Mouse (Mus musculus) midbrain, embryonic 11.5 days (tissue): ENCODE measurements at regions not wholly inside any gene's neighbourhood (a gene's known extent, or its start where the extent isn't known, plus 50 kb on each side); places are given as distances from the start of the nearest gene placed in this dataset.

Source experiments
- ATAC-seq: fragments of 200-750 bp; cut with Nextera tagmentation; 2 replicates; pipeline ENCODE4 v1.8.0; 2017; ENCODE audit warnings: moderate TSS enrichment, moderate library complexity; ENCODE audit not compliant: low FRiP score
- DNase-seq: peaks from one replicate; pipeline ENCODE4 v3.0.0; 2015; ENCODE audit warnings: low spot score; ENCODE audit errors: missing footprints
- H3K27ac ChIP-seq: fragments of 300-500 bp; sonication (generic); 2 replicates; pipeline ENCODE4 v1.5.1; 2014; ENCODE audit warnings: low read depth, low read length
- H3K27me3 ChIP-seq: fragments of 300-500 bp; sonication (generic); 2 replicates; pipeline ENCODE4 v1.6.1; 2014; ENCODE audit warnings: mild to moderate bottlenecking, low read length, moderate library complexity, mixed read lengths; ENCODE audit not compliant: control insufficient read depth, insufficient read depth
- H3K36me3 ChIP-seq: fragments of 300-500 bp; sonication (generic); 2 replicates; pipeline ENCODE4 v1.6.1; 2014; ENCODE audit warnings: mild to moderate bottlenecking, low read length, moderate library complexity, mixed read lengths; ENCODE audit not compliant: control insufficient read depth, insufficient read depth
- H3K4me1 ChIP-seq: fragments of 300-500 bp; sonication (generic); 2 replicates; pipeline ENCODE4 v1.6.1; 2014; ENCODE audit warnings: low read length; ENCODE audit not compliant: control insufficient read depth, insufficient read depth
- H3K4me2 ChIP-seq: fragments of 300-500 bp; sonication (generic); 2 replicates; pipeline ENCODE4 v1.6.1; 2014; ENCODE audit warnings: mild to moderate bottlenecking, moderate library complexity
- H3K4me3 ChIP-seq: fragments of 300-500 bp; sonication (generic); 2 replicates; pipeline ENCODE4 v1.5.1; 2014; ENCODE audit warnings: low read depth, low read length
- H3K9ac ChIP-seq: fragments of 300-500 bp; sonication (generic); 2 replicates; pipeline ENCODE4 v1.6.1; 2014; ENCODE audit warnings: low read length
- H3K9me3 ChIP-seq: fragments of 300-500 bp; sonication (generic); 2 replicates; pipeline ENCODE4 v1.6.1; 2016; ENCODE audit warnings: low read length; ENCODE audit not compliant: control insufficient read depth
- WGBS: fragments of 180-500 bp; shearing (Covaris S2); extraction: QIAGEN DNeasy Blood & Tissue Kit; methylation state at CpG from one replicate; pipeline ENCODE4 v1.1.7; 2014; 5-methylcytosine and 5-hydroxymethylcytosine counted together

DNA sequence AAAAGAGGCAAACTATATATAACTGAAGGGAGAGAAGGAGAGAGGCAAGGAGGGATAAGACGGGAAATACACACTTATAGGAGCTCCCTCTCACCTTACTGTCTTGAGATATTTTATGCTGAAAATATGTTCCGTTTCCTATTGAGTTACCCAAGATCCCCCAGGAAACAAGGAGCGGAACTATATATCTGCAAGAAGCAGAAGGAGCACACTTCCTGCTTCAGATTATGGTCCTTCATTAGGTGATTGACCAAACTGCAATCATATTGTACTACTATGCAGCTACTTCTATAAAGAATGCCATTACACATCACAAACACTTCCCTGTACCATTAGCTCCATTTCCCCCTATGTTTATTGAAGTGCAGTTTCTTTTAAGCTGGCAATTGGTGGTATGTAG lies 304.9 kb upstream of the Gm21798 start:
- ATAC-seq, result no peak
- WGBS, result 90% methylated on average over 3 of the region's 3 CpGs
- H3K36me3 ChIP-seq, result no peaks in the 10 kb centered on the region

DNA sequence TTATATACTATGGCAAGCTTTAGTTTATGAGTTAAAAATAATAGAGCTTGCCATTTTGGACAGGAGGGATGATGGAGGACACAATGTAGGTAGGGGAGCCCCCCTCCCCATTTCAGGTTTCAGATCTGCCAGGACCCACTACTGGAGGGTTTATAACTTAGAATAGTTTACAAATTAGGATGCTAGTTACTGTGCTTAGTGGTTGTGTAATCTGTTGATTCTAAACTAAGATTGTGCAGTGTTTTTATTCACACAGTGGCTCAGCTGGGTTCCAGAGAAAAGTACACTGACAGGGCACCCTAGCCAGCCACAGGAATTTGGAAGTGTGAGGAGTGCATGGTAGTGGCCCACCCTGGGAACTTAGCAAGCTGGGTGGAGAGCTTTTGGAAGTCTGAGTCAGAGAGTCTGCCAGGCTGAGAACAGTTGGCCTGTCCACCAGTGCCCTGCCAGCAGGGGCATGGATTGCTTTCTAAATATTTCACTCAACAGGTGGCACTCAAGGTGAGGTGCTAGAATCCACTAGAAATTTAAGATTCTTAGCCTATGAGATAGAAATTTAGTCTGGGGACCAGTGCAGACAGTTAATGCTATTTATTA lies 303.9 kb upstream of the Gm21798 start:
- no peaks in the 10 kb centered on the region for H3K27me3 ChIP-seq
- no peak overlapping the region for H3K4me3 ChIP-seq
- H3K4me2 ChIP-seq, result no peak overlapping the region
- DNase-seq, result no peak
- H3K4me1 ChIP-seq, result no peaks in the 10 kb centered on the region
- ATAC-seq, result no peak
- no peaks in the 10 kb centered on the region for H3K9me3 ChIP-seq
- no peak overlapping the region for H3K27ac ChIP-seq
- H3K9ac ChIP-seq, result no peak overlapping the region
- H3K36me3 ChIP-seq, result no peaks in the 10 kb centered on the region

More for the DNA sequence above, 304.9 kb upstream of the Gm21798 start:
- H3K9ac ChIP-seq, result no peak overlapping the region
- H3K4me1 ChIP-seq, result no peaks in the 10 kb centered on the region
- H3K27ac ChIP-seq, result no peak overlapping the region
- no peak overlapping the region for H3K4me2 ChIP-seq
- H3K9me3 ChIP-seq, result no peaks in the 10 kb centered on the region
- no peak overlapping the region for H3K4me3 ChIP-seq
- no peaks in the 10 kb centered on the region for H3K27me3 ChIP-seq
- no peak for DNase-seq

DNA sequence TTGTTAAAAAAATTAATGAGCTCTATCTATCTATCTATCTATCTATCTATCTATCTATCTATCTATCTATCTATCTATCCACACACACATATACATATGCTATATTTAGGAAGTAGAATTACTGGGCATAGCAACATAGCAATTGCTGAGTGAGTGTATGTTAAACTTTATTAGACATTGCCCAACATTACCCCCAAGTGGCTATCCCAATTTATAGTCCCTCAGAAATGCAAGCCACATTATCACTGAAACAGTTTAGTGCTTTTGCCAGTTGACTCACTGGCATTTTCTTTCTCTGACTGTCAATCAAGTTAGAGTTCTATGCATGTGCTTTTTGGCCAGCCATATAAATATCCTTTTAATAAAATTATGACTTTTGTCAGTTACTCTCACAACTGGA lies 302.3 kb upstream of the Gm21798 start:
- no peaks in the 10 kb centered on the region for H3K36me3 ChIP-seq
- H3K9me3 ChIP-seq, result no peaks in the 10 kb centered on the region
- no peak overlapping the region for H3K9ac ChIP-seq
- H3K27me3 ChIP-seq, result no peaks in the 10 kb centered on the region
- no peak overlapping the region for H3K4me2 ChIP-seq
- no peak for DNase-seq
- no peak overlapping the region for H3K4me3 ChIP-seq
- H3K27ac ChIP-seq, result no peak overlapping the region
- H3K4me1 ChIP-seq, result no peaks in the 10 kb centered on the region
- no peak for ATAC-seq

DNA sequence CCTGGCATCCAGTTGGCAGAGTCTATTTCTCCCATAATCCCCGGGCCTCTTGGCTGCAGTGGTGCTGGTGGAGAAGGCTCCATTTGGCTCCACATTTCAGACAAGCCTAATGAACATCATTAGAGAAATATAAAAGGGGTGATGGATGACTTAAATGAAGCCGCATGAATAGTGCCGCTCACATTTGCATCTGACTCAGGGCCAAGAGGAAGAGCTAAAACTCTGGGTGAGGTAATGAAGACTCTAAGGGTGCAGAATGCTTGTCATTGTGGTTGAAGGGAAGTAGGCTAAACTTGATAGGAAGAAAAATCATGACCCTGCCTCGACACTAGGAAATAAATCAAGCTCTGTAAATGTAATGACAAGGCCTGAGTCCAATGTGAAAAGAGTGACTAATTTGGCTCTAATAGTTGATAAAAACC lies 298.3 kb upstream of the Gm21798 start:
- DNase-seq, result no peak
- Histone ChIP-seq H3K9me3 (no peaks in the 10 kb centered on the region), H3K9ac (no peak overlapping the region), H3K4me1 (no peaks in the 10 kb centered on the region), H3K4me3 (no peak overlapping the region), H3K4me2 (no peak overlapping the region), H3K27me3 (no peaks in the 10 kb centered on the region), H3K36me3 (no peaks in the 10 kb centered on the region), H3K27ac (no peak overlapping the region)
- ATAC-seq, result no peak
- WGBS, result 85% methylated on average over 4 of the region's 4 CpGs

DNA sequence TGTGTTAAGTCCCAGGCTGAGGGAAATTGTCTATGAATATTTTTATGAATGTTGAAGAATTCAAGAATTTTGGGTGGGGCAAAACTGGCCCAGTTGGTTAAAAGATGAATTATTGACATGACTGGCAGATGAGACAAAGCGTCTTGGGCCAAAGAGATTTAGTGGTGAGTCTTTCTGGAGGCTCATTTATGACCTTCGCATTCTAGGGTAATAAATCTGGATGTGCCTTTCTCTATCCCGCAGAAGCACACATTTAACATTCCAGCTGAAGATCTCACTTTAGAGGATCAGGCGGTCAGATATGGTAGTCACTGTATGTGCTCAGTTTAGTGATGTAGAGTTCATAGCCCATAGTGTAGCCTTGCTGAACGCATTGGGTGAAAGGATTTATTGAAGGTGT lies 296.9 kb upstream of the Gm21798 start:
- WGBS, result 93% methylated on average over 5 of the region's 5 CpGs

DNA sequence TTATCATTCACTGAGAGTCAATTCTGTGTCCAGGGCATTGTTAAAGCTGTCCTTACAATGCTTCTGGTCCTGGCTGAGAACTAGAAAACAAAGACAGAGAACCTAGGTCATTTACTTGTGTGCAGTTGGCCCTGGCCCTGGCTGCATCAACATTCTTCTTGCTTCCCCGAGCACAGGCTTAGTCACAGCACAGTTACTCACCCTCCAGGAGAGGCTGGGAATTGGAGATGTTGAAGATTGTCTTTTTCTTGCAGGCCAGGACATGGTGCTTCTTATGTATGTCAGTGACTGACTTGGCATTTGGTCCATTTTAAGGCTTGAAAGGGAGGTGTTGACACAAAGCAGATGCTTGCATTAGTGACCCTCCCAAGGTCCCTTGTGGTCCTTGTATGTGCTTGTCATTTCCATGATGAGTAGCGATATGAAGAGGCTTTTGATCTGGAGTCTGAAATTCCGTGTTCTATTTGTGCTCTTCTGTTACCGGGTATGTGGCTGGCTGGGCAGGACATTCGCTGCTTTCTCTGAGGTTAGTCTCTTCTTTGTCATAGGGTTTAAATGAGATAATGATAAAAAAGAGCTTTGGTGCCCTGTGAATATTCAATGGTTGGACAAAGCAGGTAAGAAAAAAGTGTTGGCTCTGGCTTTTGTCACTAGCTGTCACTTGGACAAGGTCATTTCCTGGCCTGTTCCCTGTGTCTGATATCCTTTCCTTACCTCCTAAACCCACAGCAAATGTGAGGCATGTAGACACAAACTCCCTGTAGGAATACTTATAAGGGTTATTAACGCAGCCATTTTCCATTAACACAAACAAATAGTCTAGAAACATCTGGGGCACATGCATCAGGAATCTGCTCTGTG lies 285.0 kb upstream of the Gm21798 start:
- H3K4me1 ChIP-seq, result no peaks in the 10 kb centered on the region
- ATAC-seq, result no peak
- 77% methylated on average over 6 of the region's 6 CpGs for WGBS
- H3K9ac ChIP-seq, result no peak overlapping the region
- no peaks in the 10 kb centered on the region for H3K9me3 ChIP-seq
- no peak for DNase-seq
- no peaks in the 10 kb centered on the region for H3K27me3 ChIP-seq
- no peak overlapping the region for H3K4me2 ChIP-seq
- no peaks in the 10 kb centered on the region for H3K36me3 ChIP-seq
- no peak overlapping the region for H3K4me3 ChIP-seq
- H3K27ac ChIP-seq, result no peak overlapping the region

More for the DNA sequence above, 296.9 kb upstream of the Gm21798 start:
- no peaks in the 10 kb centered on the region for H3K27me3 ChIP-seq
- H3K4me2 ChIP-seq, result no peak overlapping the region
- no peak for DNase-seq
- H3K36me3 ChIP-seq, result no peaks in the 10 kb centered on the region
- no peak for ATAC-seq
- no peak overlapping the region for H3K4me3 ChIP-seq
- no peak overlapping the region for H3K9ac ChIP-seq
- no peaks in the 10 kb centered on the region for H3K9me3 ChIP-seq
- H3K4me1 ChIP-seq, result no peaks in the 10 kb centered on the region
- no peak overlapping the region for H3K27ac ChIP-seq

DNA sequence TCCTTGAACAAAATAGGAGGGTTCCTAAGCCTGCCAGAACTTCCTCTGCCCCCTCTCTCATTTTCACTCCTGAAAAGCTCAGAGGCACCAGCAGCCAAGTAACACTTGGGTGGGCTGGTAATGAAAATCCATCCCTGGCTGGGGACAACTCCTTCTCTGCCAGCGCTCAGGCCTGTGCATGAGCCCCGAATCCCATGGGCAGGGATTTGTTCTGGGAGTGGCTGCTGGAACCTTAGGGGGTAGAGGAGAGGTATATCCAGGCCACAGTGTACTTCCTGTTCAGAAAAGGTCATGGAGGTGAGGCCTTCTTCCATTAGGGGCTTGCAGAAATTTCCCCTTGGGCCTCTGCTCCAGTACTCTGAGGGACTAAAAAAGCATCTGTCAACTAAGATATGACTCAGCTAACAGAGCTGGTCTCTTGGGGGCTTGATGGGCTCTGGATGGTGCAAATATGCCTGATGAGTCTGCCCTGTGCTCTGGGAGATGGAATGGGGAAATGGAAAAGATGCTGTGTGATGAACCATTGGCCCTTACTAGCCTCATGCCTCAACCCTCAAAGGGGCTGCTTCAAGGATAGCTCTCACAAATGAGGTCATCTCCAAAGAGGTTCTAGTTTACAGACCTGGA lies 284.2 kb upstream of the Gm21798 start:
- H3K9me3 ChIP-seq, result no peaks in the 10 kb centered on the region
- H3K36me3 ChIP-seq, result no peaks in the 10 kb centered on the region
- no peak overlapping the region for H3K4me2 ChIP-seq
- no peak for ATAC-seq
- WGBS, result 83% methylated on average over 2 of the region's 2 CpGs
- H3K9ac ChIP-seq, result no peak overlapping the region
- H3K4me3 ChIP-seq, result no peak overlapping the region
- H3K27me3 ChIP-seq, result no peaks in the 10 kb centered on the region
- H3K4me1 ChIP-seq, result no peaks in the 10 kb centered on the region
- DNase-seq, result no peak
- H3K27ac ChIP-seq, result no peak overlapping the region

DNA sequence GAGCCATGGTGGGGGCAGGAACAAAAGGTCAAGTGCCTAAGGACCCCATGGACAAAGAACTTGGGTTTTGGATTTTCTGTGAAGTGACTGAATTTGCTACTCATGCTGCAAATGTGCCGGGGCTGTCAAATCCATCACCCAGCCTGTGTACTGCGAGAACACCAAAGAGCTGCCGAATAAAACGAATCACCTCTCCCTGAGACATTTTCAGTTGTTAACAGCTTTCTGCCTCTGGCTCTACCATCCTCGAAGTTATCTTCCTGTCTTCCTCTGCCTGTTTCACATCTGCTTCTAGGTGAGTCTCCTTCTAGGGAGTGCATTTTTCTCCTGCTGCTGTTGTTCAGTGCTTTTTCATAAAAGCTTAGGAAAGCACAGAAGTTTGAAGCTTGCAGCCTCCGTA lies 283.3 kb upstream of the Gm21798 start:
- Histone ChIP-seq H3K4me2 (no peak overlapping the region), H3K9me3 (no peaks in the 10 kb centered on the region), H3K27me3 (no peaks in the 10 kb centered on the region), H3K4me1 (no peaks in the 10 kb centered on the region), H3K9ac (no peak overlapping the region), H3K4me3 (no peak overlapping the region), H3K36me3 (no peaks in the 10 kb centered on the region), H3K27ac (no peak overlapping the region)
- DNase-seq, result no peak
- ATAC-seq, result no peak
- WGBS, result 80% methylated on average over 6 of the region's 6 CpGs

DNA sequence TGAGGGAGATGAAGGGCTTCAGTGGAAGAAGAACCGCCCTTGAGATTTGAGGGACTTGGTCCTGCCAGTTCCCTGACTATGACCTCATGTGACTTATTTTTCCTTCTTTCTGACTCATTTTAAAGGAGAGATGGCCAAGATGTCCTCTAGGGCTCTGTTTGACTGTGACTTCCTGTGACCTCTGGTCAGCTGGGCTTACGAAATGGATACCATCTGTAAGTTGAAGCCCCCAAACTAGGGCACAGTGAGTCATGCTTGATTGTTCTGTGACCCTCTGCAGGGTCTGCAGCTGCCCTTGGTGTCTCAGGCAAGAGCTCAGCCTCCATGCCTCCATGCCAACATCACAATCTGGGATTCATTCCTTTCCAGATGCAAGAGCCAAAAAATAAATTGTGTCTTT lies 282.3 kb upstream of the Gm21798 start:
- WGBS, result 85% methylated on average over 2 of the region's 2 CpGs
- no peak for ATAC-seq
- no peaks in the 10 kb centered on the region for H3K4me1 ChIP-seq

More for the DNA sequence above, 282.3 kb upstream of the Gm21798 start:
- H3K9ac ChIP-seq, result no peak overlapping the region
- H3K4me2 ChIP-seq, result no peak overlapping the region
- no peak overlapping the region for H3K4me3 ChIP-seq
- no peaks in the 10 kb centered on the region for H3K9me3 ChIP-seq
- H3K27me3 ChIP-seq, result no peaks in the 10 kb centered on the region
- no peak overlapping the region for H3K27ac ChIP-seq
- no peak for DNase-seq
- no peaks in the 10 kb centered on the region for H3K36me3 ChIP-seq
